Mouse (Mus musculus) C2C12 (cell line): ENCODE data around the gene C87436. TPM values are rescaled to one million over a fixed set of nuclear protein-coding genes. Genes with fewer than 3 reads are reported as not detected.

Experiments
- H3K27me3 ChIP-seq: one replicate; pipeline ENCODE4 v1.6.1; 2011; ENCODE audit not compliant: control insufficient read depth, insufficient read depth, insufficient read length
- H3K36me3 ChIP-seq: one replicate; pipeline ENCODE4 v1.6.1; 2011; ENCODE audit not compliant: control insufficient read depth, insufficient read depth
- H3K4me3 ChIP-seq: one replicate; pipeline ENCODE4 v1.5.1; 2011; ENCODE audit warnings: mild to moderate bottlenecking, control low read depth; ENCODE audit not compliant: poor library complexity, insufficient read depth, severe bottlenecking
- H3K79me2 ChIP-seq: one replicate; pipeline ENCODE4 v1.6.1; 2011; ENCODE audit not compliant: control insufficient read depth, insufficient read depth
- H3K79me3 ChIP-seq: one replicate; pipeline ENCODE4 v1.6.1; 2011; ENCODE audit warnings: low read depth, control low read depth
- H3ac ChIP-seq: one replicate; pipeline ENCODE3; 2011; ENCODE audit warnings: low read depth; ENCODE audit not compliant: control insufficient read depth, insufficient read length
- CEBPB ChIP-seq: IDR thresholded peaks from one replicate; pipeline ENCODE4 v1.6.1; 2011; ENCODE audit warnings: low read depth, mild to moderate bottlenecking, control low read depth, moderate library complexity
- CTCF ChIP-seq: IDR thresholded peaks from one replicate; pipeline ENCODE4 v1.5.1; 2011; ENCODE audit not compliant: control insufficient read depth, insufficient read depth, insufficient read length
- FOSL1 ChIP-seq: IDR thresholded peaks from one replicate; pipeline ENCODE4 v1.8.0; 2011; ENCODE audit warnings: mild to moderate bottlenecking, low read length; ENCODE audit not compliant: poor library complexity, insufficient read depth, severe bottlenecking
- MAX ChIP-seq: IDR thresholded peaks from one replicate; pipeline ENCODE4 v1.6.1; 2011; ENCODE audit warnings: mild to moderate bottlenecking, control low read depth
- MYOD1 ChIP-seq: IDR thresholded peaks from one replicate; pipeline ENCODE4 v1.6.1; 2011; ENCODE audit warnings: low read depth; ENCODE audit not compliant: control insufficient read depth, insufficient read length
- MYOG ChIP-seq: IDR thresholded peaks from one replicate; pipeline ENCODE4 v1.6.1; 2011; ENCODE audit not compliant: control insufficient read depth, insufficient read length; ENCODE audit errors: extremely low read depth
- USF1 ChIP-seq: IDR thresholded peaks from one replicate; pipeline ENCODE4 v1.6.1; 2011; ENCODE audit warnings: low read depth, mild to moderate bottlenecking, control low read depth, moderate library complexity
- polyA plus RNA-seq: library from polyadenylated mRNA; unstranded; fragments of >200 nt; fragmentation: generic; extraction: Trizol; gene quantifications from one replicate; pipeline ENCODE4 v1.2.1, GENCODE M21; 2012; ENCODE audit warnings: missing spikeins

The C87436 gene
- polyA plus RNA-seq, 1 experiment: 10.4 TPM

- Histone ChIP-seq H3K36me3 (peaks cover 2% of the 10 kb centered on the region), H3K79me2 (peaks cover 6% of the 10 kb centered on the region), H3K27me3 (no peaks in the 10 kb centered on the region), H3K79me3 (no peaks in the 10 kb centered on the region), H3K4me3 (peak overlapping the region; percentile 38), H3ac (peak overlapping the region; percentile 79)
- peak; percentile 97 for TF ChIP-seq USF1
- TF ChIP-seq MYOD1: no peak
- TF ChIP-seq MYOG: no peak
- no peak for TF ChIP-seq FOSL1
- peak; percentile 100 for TF ChIP-seq CTCF
- peak; percentile 97 for TF ChIP-seq MAX
Observed at GRCm38 (mm10) chr6:86472100-86472955, 34.2 kb downstream of the C87436 start.

- TF ChIP-seq MAX: no peak
- no peak for TF ChIP-seq USF1
- no peak for TF ChIP-seq MYOG
- no peak for TF ChIP-seq MYOD1
- TF ChIP-seq CEBPB: no peak
- no peak for TF ChIP-seq CTCF
- TF ChIP-seq FOSL1: no peak
- Histone ChIP-seq H3ac (peak overlapping the region; percentile 58), H3K79me2 (peaks cover 6% of the 10 kb centered on the region), H3K36me3 (no peaks in the 10 kb centered on the region), H3K4me3 (peak overlapping the region; percentile 38), H3K27me3 (no peaks in the 10 kb centered on the region), H3K79me3 (no peaks in the 10 kb centered on the region)
Observed at GRCm38 (mm10) chr6:86473077-86473476, 34.9 kb downstream of the C87436 start.

- TF ChIP-seq FOSL1: no peak
- TF ChIP-seq CEBPB: no peak
- TF ChIP-seq USF1: no peak
- TF ChIP-seq MYOD1: no peak
- TF ChIP-seq CTCF: no peak
- no peak for TF ChIP-seq MAX
- TF ChIP-seq MYOG: no peak
Observed at GRCm38 (mm10) chr6:86474072-86474471, 35.9 kb downstream of the C87436 start.

GRCm38 (mm10) chr6:86474646-86475181, 36.5 kb downstream of the C87436 start:
- H3ac ChIP-seq: no peak overlapping the region
- H3K79me2 ChIP-seq: peaks cover 6% of the 10 kb centered on the region
- no peaks in the 10 kb centered on the region for H3K79me3 ChIP-seq
- H3K27me3 ChIP-seq: no peaks in the 10 kb centered on the region
- no peak overlapping the region for H3K4me3 ChIP-seq
- TF ChIP-seq FOSL1: no peak
- TF ChIP-seq MYOD1: no peak
- TF ChIP-seq USF1: no peak
- no peaks in the 10 kb centered on the region for H3K36me3 ChIP-seq

More at GRCm38 (mm10) chr6:86474072-86474471, 35.9 kb downstream of the C87436 start:
- Histone ChIP-seq H3K27me3 (no peaks in the 10 kb centered on the region), H3K79me3 (no peaks in the 10 kb centered on the region), H3K79me2 (peaks cover 6% of the 10 kb centered on the region), H3K4me3 (no peak overlapping the region), H3K36me3 (no peaks in the 10 kb centered on the region), H3ac (no peak overlapping the region)

GRCm38 (mm10) chr6:86475462-86476167, 37.4 kb downstream of the C87436 start:
- H3K36me3 ChIP-seq: no peaks in the 10 kb centered on the region
- H3K4me3 ChIP-seq: no peak overlapping the region
- H3ac ChIP-seq: no peak overlapping the region
- H3K79me3 ChIP-seq: no peaks in the 10 kb centered on the region
- H3K79me2 ChIP-seq: peaks cover 6% of the 10 kb centered on the region
- H3K27me3 ChIP-seq: no peaks in the 10 kb centered on the region
- TF ChIP-seq MYOD1 (peak; percentile 73), CTCF (no peak), MYOG (no peak)

- H3K4me3 ChIP-seq: no peak overlapping the region
- no peak for TF ChIP-seq CEBPB
- TF ChIP-seq MYOD1: no peak
- TF ChIP-seq MAX: no peak
- TF ChIP-seq CTCF: no peak
- TF ChIP-seq USF1: no peak
- TF ChIP-seq FOSL1: no peak
- TF ChIP-seq MYOG: no peak
- H3K79me3 ChIP-seq: no peaks in the 10 kb centered on the region
Observed at GRCm38 (mm10) chr6:86476931-86477330, 38.8 kb downstream of the C87436 start.

More at GRCm38 (mm10) chr6:86476931-86477330, 38.8 kb downstream of the C87436 start:
- Histone ChIP-seq H3K79me2 (peaks cover 6% of the 10 kb centered on the region), H3K36me3 (no peaks in the 10 kb centered on the region), H3K27me3 (no peaks in the 10 kb centered on the region), H3ac (no peak overlapping the region)
